In the genomic region with DNA sequence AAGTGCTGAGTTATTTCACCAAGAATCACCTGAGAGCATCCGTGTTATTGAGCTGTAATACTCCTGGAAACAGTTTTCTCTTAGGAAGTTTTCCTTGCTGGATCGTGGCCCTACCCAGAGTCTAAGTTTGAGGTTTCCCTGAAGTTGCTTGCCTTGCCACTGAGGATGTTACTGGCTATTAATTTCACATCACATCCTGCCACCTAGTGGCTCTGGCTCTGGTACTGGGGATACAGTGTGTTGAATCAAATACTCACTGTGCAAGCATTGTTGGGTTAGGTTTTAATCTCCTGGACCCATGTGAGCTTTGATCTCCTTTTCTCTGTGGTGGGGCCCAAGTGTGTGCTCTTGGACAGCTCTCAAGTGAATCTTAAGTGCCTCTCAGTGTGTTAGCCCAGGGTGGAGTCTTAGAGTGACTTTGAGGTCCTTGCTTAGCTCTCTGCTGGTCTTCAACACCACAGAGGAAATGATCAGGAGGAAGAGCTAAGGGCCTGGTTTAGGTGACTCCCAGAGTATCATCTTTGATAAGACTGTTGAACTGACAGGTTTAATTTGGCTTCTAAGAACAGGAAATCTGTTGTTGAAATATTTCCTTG, we compare ENCODE assay signal across 9 mouse cellular contexts. TPM values are rescaled to one million over a fixed set of nuclear protein-coding genes. Genes with fewer than 3 reads are reported as not detected.
DNase-seq lines count a peak whose midpoint lies in the region; ATAC-seq lines count a peak whose summit lies in the region.
"Had no signal": no experiment of that assay in that cellular context is flagged by ENCODE, and none has a peak within 500 bp of the region (broad histone marks: within the 10 kb centered on the region; RNA-seq: fewer than 3 reads in every experiment).

No protein-coding gene starts in this region.

- H3K27ac ChIP-seq in liver, embryonic 12.5 days: no peak overlapping the region

- DNase-seq in liver: peak; percentile 19
- DNase-seq in adrenal gland, postnatal 14 days: peak; percentile 55
- peak; percentile 28 for DNase-seq in fibroblast of lung, adult 2 months (ENCODE audit: low read depth)
- DNase-seq in kidney, postnatal 4 days: peak; percentile 63 to 68
- DNase-seq in lung, postnatal 36 days: peak; percentile 68
- DNase-seq in Muller cell, postnatal 12 days (ENCODE audit: inconsistent ontology term): no peak

- H3K36me3 ChIP-seq in liver, embryonic 12.5 days: no peaks in the 10 kb centered on the region

- no peak overlapping the region for H3K4me3 ChIP-seq in liver, embryonic 12.5 days

- H3K4me1 ChIP-seq in liver, embryonic 12.5 days: no peaks in the 10 kb centered on the region

- H3K9me3 ChIP-seq in liver, embryonic 12.5 days (replicated peaks): no peaks in the 10 kb centered on the region

- no peak overlapping the region for H3K4me2 ChIP-seq in liver, embryonic 12.5 days

- no peak overlapping the region for H3K9ac ChIP-seq in liver, embryonic 12.5 days

- ATAC-seq in liver, embryonic 12.5 days: no peak
- ATAC-seq in granulocyte monocyte progenitor cell, adult 5-6 weeks (replicated peaks; ENCODE audit: poor library complexity, severe bottlenecking): no peak

- no peaks in the 10 kb centered on the region for H3K27me3 ChIP-seq in liver, embryonic 12.5 days (replicated peaks)

- WGBS in liver, embryonic 12.5 days (ENCODE audit: insufficient replicate concordance): 39% methylated on average over 2 of the region's 2 CpGs

RNA-seq across cellular contexts. Expression of a gene that starts 47.6 kb away (rescaled TPM):
- 0.33 and 0.45 TPM in 2 replicates for polyA plus RNA-seq in liver, embryonic 12.5 days (2016; fragmentation: Nextera tagmentation; extraction: Ambion mirVana)
- 2.3 TPM in 2 replicates for total RNA-seq in adrenal gland, postnatal 14 days (2021)
- total RNA-seq in granulocyte monocyte progenitor cell, adult 5-6 weeks (2014; fragmentation: Nextera tagmentation): not detected in 2 replicates
- not detected in 2 replicates for total RNA-seq in granulocyte monocyte progenitor cell, adult 5-6 weeks (2017)
- total RNA-seq: neutrophil, adult 5-6 weeks had no signal
